Mouse (Mus musculus) embryonic fibroblast, embryonic 13.5 days (primary cell): ENCODE measurements around the gene Col6a1. TPM values are rescaled to one million over a fixed set of nuclear protein-coding genes. Genes with fewer than 3 reads are reported as not detected.
A peak's percentile ranks its signal among the peaks of the same experiment; 100 is the strongest.

Source experiments
- H3K27ac ChIP-seq: 2 replicates; pipeline ENCODE4 v1.5.1; 2012; ENCODE audit warnings: low read length, control low read depth, inconsistent platforms; ENCODE audit not compliant: insufficient read depth
- H3K4me1 ChIP-seq: 2 replicates; pipeline ENCODE4 v1.6.1; 2011; ENCODE audit warnings: low read length; ENCODE audit not compliant: control insufficient read depth, insufficient read depth
- H3K4me3 ChIP-seq: 2 replicates; pipeline ENCODE4 v1.5.1; 2011; ENCODE audit warnings: mild to moderate bottlenecking, control low read depth, low read length; ENCODE audit not compliant: insufficient read depth
- CTCF ChIP-seq: IDR thresholded peaks from 2 replicates; pipeline ENCODE4 v1.5.1; 2011; ENCODE audit warnings: mild to moderate bottlenecking, control low read depth, low read length, moderate library complexity, borderline replicate concordance; ENCODE audit not compliant: insufficient read depth
- POLR2A ChIP-seq: IDR thresholded peaks from 2 replicates; pipeline ENCODE4 v1.6.1; 2011; ENCODE audit warnings: low read depth, mild to moderate bottlenecking, control low read depth, low read length, moderate library complexity
- polyA plus RNA-seq: library from polyadenylated mRNA; stranded (reverse); fragments of >200 nt; gene quantifications from 2 replicates; pipeline ENCODE4 v1.2.4, GENCODE M21; 2011; ENCODE audit warnings: low read depth; ENCODE audit not compliant: missing spikeins, insufficient read length

Col6a1 gene
- polyA plus RNA-seq, 1 experiment, result 923 TPM

DNA sequence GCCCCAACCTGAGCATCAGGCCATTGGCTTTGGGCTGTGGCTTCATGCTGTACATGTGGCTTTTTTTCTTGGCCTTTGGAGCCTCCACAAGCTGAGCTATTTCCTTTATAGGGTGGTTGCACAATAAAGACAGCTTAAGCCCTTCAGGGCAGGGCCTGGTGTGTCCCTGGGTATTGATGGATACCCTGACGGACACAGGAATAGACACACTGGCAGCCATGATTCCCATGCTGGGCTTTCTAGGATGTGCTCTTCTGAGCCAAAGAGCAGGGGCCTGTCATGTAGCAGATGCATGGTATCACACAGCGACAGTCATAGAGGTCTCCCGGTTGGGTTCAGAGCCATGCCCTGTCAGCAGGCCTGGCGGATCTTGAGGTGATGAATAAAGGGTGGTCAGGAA lies 898 bp upstream of the Col6a1 start:
- peaks cover 20% of the 10 kb centered on the region for H3K4me1 ChIP-seq
- no peak for TF ChIP-seq POLR2A
- no peak for TF ChIP-seq CTCF
- H3K27ac ChIP-seq, result peak overlapping the region; percentile 73
- no peak overlapping the region for H3K4me3 ChIP-seq

- no peak for TF ChIP-seq CTCF
- TF ChIP-seq POLR2A, result no peak
- H3K4me1 ChIP-seq, result peaks cover 8% of the 10 kb centered on the region; the same call in 1 of the 2 replicates
- H3K27ac ChIP-seq, result peak overlapping the region; percentile 59
- H3K4me3 ChIP-seq, result peak overlapping the region; percentile 58
These were observed 871 bp downstream of the Col6a1 start for GRCm38 (mm10) chr10:76725097-76725496.

GRCm38 (mm10) chr10:76724231-76724736 lies 1.7 kb downstream of the Col6a1 start:
- TF ChIP-seq POLR2A (peak; percentile 52), CTCF (no peak)
- H3K4me1 ChIP-seq, result peaks cover 4% of the 10 kb centered on the region; the same call in 1 of the 2 replicates
- H3K4me3 ChIP-seq, result peak overlapping the region; percentile 58
- H3K27ac ChIP-seq, result no peak overlapping the region

DNA sequence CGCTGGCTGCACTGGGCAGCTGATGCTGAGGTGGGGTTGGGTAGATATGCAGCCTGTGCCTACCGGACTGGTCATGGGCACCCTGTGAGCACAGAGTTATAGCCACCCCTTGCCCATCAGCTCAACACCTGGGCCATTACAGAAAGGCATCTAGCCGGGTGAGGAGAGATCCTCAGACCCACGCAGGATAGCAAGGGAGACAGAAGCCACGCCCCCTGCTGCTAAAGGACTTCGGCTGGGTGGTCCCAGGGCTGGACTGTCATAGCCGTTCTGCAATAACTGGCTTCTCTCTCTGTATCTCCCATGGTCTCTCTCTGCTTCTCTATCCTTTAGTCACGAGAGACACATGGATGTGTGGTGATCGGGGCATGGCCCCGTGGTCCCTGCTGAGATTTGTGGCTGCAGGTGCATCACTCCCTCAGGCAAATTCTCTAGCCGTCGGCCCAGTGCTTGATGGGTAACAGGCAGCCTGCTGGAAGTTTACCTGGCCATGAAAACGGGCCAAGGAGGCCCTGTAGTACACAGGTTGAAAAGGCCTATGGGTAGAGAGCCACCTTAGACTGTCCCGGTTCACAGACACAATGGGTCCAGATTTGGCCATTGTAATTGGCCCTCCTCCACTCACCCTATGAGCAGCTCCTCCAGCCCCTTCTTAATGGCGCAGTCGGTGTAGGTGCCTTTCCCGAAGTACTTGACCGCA lies 3.1 kb downstream of the Col6a1 start:
- TF ChIP-seq POLR2A (no peak), CTCF (no peak)
- no peak overlapping the region for H3K4me3 ChIP-seq
- H3K27ac ChIP-seq, result no peak overlapping the region
- peaks cover 4% of the 10 kb centered on the region; the same call in 1 of the 2 replicates for H3K4me1 ChIP-seq

DNA sequence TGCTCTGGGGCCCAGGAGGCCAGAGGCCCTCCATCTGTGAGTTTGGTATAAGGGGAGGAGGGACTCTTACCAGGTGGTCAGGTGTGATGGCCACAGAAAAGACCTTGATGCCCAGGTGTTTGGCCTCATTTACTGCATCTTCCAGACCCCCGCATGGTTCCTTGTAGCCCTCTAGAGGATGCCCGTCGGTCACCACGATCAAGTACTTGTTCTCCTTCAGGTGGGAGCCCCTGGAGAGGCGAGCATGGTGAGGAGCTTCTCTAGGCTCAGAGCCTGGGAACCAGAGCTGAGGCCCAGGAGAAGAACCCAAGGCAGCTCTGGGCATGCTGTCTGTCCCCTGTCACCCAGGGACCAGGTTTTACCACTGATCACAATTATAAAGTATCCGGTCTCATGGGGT lies 4.2 kb downstream of the Col6a1 start:
- TF ChIP-seq CTCF (no peak), POLR2A (no peak)
- peaks cover 2% of the 10 kb centered on the region; the same call in 1 of the 2 replicates for H3K4me1 ChIP-seq
- H3K27ac ChIP-seq, result no peak overlapping the region
- H3K4me3 ChIP-seq, result no peak overlapping the region

DNA sequence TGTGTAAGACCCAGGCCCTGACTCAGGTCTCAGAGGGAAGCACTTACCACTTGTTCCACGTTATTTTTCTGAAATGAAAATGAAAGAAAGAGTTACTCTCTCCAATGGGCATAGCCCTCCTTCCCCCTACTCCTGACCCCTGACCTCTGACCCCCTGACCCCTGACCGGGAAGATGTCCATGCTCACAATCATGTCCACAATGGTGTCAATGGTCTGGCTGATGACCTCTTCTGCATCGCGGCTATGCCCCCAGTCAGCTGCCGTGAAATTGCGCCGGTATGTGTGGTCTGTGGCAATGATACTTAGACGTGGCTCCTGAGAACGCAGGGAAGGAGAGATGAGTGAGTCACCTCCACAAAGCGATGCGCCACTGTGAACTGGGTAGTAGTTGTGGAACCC lies 4.8 kb downstream of the Col6a1 start:
- H3K4me1 ChIP-seq, result no peaks in the 10 kb centered on the region
- H3K4me3 ChIP-seq, result no peak overlapping the region
- no peak overlapping the region for H3K27ac ChIP-seq
- no peak for TF ChIP-seq CTCF
- no peak for TF ChIP-seq POLR2A

DNA sequence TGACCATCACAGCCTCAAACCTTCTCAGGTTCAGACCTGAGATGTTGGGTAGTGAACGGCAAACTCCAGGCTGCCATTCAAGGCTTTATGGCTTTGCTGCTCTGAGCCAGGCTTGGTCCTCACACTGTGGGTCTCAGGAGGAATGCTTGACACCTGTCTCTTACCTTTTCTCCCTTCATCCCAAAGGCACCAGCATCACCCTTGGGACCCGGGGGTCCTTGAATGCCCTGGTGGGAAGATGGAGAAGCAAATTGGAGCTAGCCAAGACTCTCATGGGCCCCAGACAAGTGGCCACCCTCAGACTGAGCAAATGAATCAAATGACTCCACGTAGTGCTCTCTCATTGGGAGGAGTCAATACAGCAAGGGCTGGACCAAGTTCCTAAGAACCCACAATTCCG lies 8.3 kb downstream of the Col6a1 start:
- TF ChIP-seq CTCF (no peak), POLR2A (no peak)
- no peak overlapping the region for H3K4me3 ChIP-seq
- H3K4me1 ChIP-seq, result no peaks in the 10 kb centered on the region
- H3K27ac ChIP-seq, result no peak overlapping the region

DNA sequence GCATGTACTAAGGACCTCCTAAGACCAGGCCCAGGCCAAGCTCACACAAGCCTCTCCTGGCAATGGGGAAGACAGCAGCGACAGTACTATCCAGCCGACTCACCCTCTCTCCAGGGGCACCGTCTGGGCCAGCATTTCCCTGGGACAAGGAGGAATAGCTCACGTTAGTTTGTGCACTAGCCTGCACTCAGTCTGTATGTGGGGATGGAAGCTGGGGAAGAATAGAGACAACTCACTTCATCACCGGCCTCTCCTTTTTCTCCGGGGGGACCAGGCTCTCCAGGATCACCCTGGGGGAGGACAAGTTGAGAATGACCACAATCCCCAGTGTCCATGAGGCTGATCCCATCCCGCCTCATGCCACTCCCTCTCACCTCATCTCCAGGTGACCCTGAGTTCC lies 8.9 kb downstream of the Col6a1 start:
- Histone ChIP-seq H3K4me1 (no peaks in the 10 kb centered on the region), H3K27ac (no peak overlapping the region), H3K4me3 (no peak overlapping the region)
- TF ChIP-seq POLR2A (no peak), CTCF (no peak)

GRCm38 (mm10) chr10:76714303-76714702 lies 11.7 kb downstream of the Col6a1 start:
- no peak overlapping the region for H3K27ac ChIP-seq
- no peak for TF ChIP-seq POLR2A
- TF ChIP-seq CTCF, result no peak
- H3K4me1 ChIP-seq, result no peaks in the 10 kb centered on the region
- H3K4me3 ChIP-seq, result no peak overlapping the region

GRCm38 (mm10) chr10:76712500-76712899 lies 13.5 kb downstream of the Col6a1 start:
- Histone ChIP-seq H3K27ac (no peak overlapping the region), H3K4me1 (no peaks in the 10 kb centered on the region), H3K4me3 (no peak overlapping the region)
- TF ChIP-seq POLR2A, result no peak
- TF ChIP-seq CTCF, result no peak
